Mouse (Mus musculus) midbrain, embryonic 14.5 days (tissue): ENCODE results near the gene Cd40lg. TPM values are rescaled to one million over a fixed set of nuclear protein-coding genes. Genes with fewer than 3 reads are reported as not detected.

Source experiments
- ATAC-seq: fragments of 200-750 bp; cut with Nextera tagmentation; 2 replicates; pipeline ENCODE4 v1.8.0; 2017; ENCODE audit warnings: moderate number of reproducible peaks, moderate library complexity; ENCODE audit not compliant: low FRiP score, low TSS enrichment
- DNase-seq: peaks from one replicate; pipeline ENCODE4 v3.0.0-alpha.2; 2015
- H3K27ac ChIP-seq: fragments of 300-500 bp; sonication (generic); replicated peaks from 2 replicates; pipeline ENCODE4 v1.5.1; 2014; ENCODE audit warnings: mild to moderate bottlenecking, low read depth, low read length, moderate library complexity
- H3K27me3 ChIP-seq: fragments of 300-500 bp; sonication (generic); 2 replicates; pipeline ENCODE4 v1.6.1; 2014; ENCODE audit warnings: low read length, control low read depth, mixed read lengths; ENCODE audit not compliant: control insufficient read depth, insufficient read depth
- H3K36me3 ChIP-seq: fragments of 300-500 bp; sonication (generic); 2 replicates; pipeline ENCODE4 v1.6.1; 2014; ENCODE audit warnings: low read length, control low read depth; ENCODE audit not compliant: control insufficient read depth, insufficient read depth
- H3K4me1 ChIP-seq: fragments of 300-500 bp; sonication (generic); 2 replicates; pipeline ENCODE4 v1.6.1; 2014; ENCODE audit warnings: mild to moderate bottlenecking, antibody characterized with exemption, low read length, control low read depth; ENCODE audit not compliant: control insufficient read depth, insufficient read depth
- H3K4me2 ChIP-seq: fragments of 300-500 bp; sonication (generic); 2 replicates; pipeline ENCODE4 v1.6.1; 2014; ENCODE audit warnings: mild to moderate bottlenecking, low read length, moderate library complexity
- H3K4me3 ChIP-seq: fragments of 300-500 bp; sonication (generic); replicated peaks from 2 replicates; pipeline ENCODE4 v1.5.1; 2014; ENCODE audit warnings: low read depth, low read length
- H3K9ac ChIP-seq: fragments of 300-500 bp; sonication (generic); replicated peaks from 2 replicates; pipeline ENCODE4 v1.6.1; 2014; ENCODE audit warnings: mild to moderate bottlenecking, low read length, moderate library complexity
- H3K9me3 ChIP-seq: fragments of 300-500 bp; sonication (generic); 2 replicates; pipeline ENCODE4 v1.6.1; 2016; ENCODE audit warnings: low read length, control low read depth, mixed read lengths; ENCODE audit not compliant: control insufficient read depth
- WGBS: fragments of 180-500 bp; shearing (Covaris S2); extraction: QIAGEN DNeasy Blood & Tissue Kit; methylation state at CpG from one replicate; pipeline ENCODE4 v1.1.7; 2014; 5-methylcytosine and 5-hydroxymethylcytosine counted together
- polyA plus RNA-seq: library from polyadenylated mRNA; unstranded; fragments of >200 nt; fragmentation: Nextera tagmentation; extraction: Ambion mirVana; gene quantifications from 2 replicates; pipeline ENCODE4 v1.2.1, GENCODE M21; 2014

Gene Cd40lg
- polyA plus RNA-seq, 1 experiment from 2014 or later, result not detected

DNA sequence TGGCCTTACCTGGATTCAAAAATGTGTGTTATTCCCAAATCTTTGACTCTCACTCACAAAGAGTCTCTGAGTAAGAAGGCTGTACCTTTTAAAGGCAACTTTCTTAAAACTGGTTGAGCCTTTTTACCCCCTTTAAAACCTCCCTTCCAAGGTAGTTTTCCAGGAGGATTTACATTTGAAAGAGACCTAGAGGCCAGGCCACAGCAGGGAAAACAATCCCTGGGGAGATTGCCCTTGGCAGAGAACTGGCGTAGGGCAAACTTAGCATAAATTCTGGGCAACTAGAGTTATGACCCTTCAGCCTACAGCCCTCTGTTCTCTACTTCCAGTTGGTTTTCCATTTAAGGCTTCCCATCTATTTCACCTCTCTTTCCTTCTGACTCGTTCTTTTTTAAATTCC lies 13.9 kb upstream of the Cd40lg start:
- DNase-seq (no peak), ATAC-seq (no peak)
- Histone ChIP-seq H3K9me3 (no peaks in the 10 kb centered on the region), H3K4me2 (no peak overlapping the region), H3K27me3 (no peaks in the 10 kb centered on the region), H3K27ac (no peak overlapping the region), H3K4me3 (no peak overlapping the region), H3K36me3 (no peaks in the 10 kb centered on the region), H3K4me1 (no peaks in the 10 kb centered on the region), H3K9ac (no peak overlapping the region)
- 37% methylated on average over 2 of the region's 2 CpGs for WGBS

DNA sequence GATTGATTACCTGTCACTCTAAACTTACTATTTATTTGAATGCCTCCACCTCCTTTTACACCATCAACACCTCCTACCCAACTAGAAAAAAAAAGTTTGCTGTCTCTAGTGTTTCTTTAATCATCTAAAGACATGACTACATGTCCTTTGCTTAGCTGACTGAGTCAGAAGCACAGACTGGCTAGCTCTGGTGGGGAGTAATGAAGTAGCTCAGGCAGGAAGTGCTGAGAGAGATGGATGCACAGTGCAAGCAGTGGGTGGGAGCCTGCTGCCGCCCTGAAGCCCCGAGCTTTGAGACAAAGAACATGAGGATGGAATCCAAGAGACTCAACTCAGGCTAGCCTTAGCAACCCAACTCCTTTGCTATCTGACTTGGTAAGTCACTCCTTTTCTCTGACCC lies 11.5 kb upstream of the Cd40lg start:
- H3K27ac ChIP-seq, result no peak overlapping the region
- H3K4me3 ChIP-seq, result no peak overlapping the region
- no peak overlapping the region for H3K4me2 ChIP-seq
- DNase-seq, result no peak
- H3K36me3 ChIP-seq, result no peaks in the 10 kb centered on the region
- H3K27me3 ChIP-seq, result no peaks in the 10 kb centered on the region
- no peak for ATAC-seq
- WGBS, result 69% methylated on average over 2 of the region's 2 CpGs
- no peaks in the 10 kb centered on the region for H3K4me1 ChIP-seq
- H3K9ac ChIP-seq, result no peak overlapping the region
- H3K9me3 ChIP-seq, result no peaks in the 10 kb centered on the region

DNA sequence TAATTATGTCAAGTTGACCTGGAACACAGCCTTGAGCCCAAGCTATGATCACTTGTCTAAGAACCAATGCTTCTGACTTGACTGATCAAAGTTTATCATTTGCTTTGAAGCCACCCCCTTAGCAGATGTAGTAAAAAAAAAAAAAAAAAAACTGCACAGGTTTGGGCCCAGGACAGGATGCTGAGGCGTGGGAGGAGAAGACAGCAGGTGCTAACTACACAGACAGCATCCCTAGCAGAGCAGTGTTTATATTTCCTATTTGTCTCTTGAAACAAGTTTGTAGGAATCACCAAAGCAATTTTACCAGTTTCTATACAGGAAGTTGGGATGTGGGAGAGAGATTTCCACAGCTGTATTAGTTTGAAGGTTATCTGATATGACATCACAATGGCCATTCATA lies 1.4 kb upstream of the Cd40lg start:
- Histone ChIP-seq H3K4me1 (no peaks in the 10 kb centered on the region), H3K27ac (no peak overlapping the region), H3K9ac (no peak overlapping the region), H3K9me3 (no peaks in the 10 kb centered on the region), H3K27me3 (no peaks in the 10 kb centered on the region), H3K36me3 (no peaks in the 10 kb centered on the region), H3K4me3 (no peak overlapping the region), H3K4me2 (no peak overlapping the region)
- DNase-seq, result no peak
- 86% methylated on average over 1 of the region's 1 CpGs for WGBS
- ATAC-seq, result no peak

DNA sequence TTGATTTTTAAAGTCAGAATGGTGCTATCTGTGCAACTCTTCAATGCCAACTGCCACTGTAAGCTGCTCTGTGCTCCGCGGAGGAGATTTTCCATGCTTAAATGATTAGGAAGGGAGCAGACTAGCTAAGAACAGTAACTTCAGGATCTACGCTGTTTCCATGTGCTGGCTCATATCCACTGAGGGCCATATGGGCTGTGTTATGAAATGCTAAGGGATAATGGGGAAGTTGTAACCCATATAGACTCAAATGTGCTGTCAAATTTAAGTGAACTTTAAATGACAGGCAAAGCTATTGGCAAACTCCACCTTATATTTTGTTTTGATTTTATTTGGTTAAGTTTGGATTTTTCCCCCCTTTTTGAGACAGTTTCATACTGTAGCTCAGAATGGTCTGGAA lies 919 bp downstream of the Cd40lg start:
- no peaks in the 10 kb centered on the region for H3K36me3 ChIP-seq
- H3K27ac ChIP-seq, result no peak overlapping the region
- ATAC-seq (no peak), DNase-seq (no peak)
- no peaks in the 10 kb centered on the region for H3K4me1 ChIP-seq
- H3K27me3 ChIP-seq, result no peaks in the 10 kb centered on the region
- 81% methylated on average over 3 of the region's 3 CpGs for WGBS
- no peak overlapping the region for H3K9ac ChIP-seq
- no peak overlapping the region for H3K4me3 ChIP-seq
- no peaks in the 10 kb centered on the region for H3K9me3 ChIP-seq
- no peak overlapping the region for H3K4me2 ChIP-seq

GRCm38 (mm10) chrX:57215495-57215894 lies 3.6 kb downstream of the Cd40lg start:
- ATAC-seq (no peak), DNase-seq (no peak)
- Histone ChIP-seq H3K4me3 (no peak overlapping the region), H3K9ac (no peak overlapping the region), H3K9me3 (no peaks in the 10 kb centered on the region), H3K27ac (no peak overlapping the region), H3K36me3 (no peaks in the 10 kb centered on the region), H3K27me3 (no peaks in the 10 kb centered on the region), H3K4me2 (no peak overlapping the region), H3K4me1 (no peaks in the 10 kb centered on the region)
- WGBS, result 94% methylated on average over 4 of the region's 4 CpGs

DNA sequence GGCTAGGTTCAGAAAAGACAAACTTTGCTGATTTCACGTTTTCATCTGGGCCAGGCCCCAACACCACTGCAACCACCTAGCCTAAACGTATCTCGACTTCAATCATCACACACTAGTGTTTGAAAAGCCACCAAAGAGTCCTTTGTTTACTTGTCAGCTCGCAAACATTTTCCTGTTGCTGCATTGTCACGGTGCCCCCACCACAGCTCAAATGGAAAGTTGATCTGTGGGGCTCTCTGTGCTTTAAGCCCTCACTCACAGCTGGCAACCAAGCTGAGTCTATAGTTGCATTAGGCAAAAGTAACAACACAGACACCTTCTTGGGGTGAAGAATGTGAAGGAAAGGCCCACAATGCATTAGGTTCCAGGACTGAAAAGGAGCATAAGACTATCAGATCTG lies 4.3 kb downstream of the Cd40lg start:
- Histone ChIP-seq H3K9me3 (no peaks in the 10 kb centered on the region), H3K4me3 (no peak overlapping the region), H3K36me3 (no peaks in the 10 kb centered on the region), H3K9ac (no peak overlapping the region), H3K27me3 (no peaks in the 10 kb centered on the region), H3K4me1 (no peaks in the 10 kb centered on the region), H3K27ac (no peak overlapping the region), H3K4me2 (no peak overlapping the region)
- WGBS, result 73% methylated on average over 5 of the region's 5 CpGs
- no peak for DNase-seq
- ATAC-seq, result no peak

DNA sequence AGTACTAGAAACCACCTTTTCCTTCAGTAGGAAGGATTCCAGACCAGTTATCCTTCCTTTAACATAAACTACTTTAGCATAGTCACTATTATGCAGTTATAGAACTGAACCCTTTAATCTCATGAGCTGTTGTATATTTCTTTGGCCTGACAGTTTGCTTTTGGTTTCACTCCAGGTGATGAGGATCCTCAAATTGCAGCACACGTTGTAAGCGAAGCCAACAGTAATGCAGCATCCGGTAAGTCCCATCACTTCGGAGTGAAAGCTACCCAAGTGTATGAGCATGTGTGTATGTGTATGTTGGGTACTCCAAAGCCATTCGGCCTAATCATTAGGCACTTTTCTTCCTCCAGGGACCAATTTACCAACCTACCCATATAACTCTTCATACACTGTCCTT lies 7.6 kb downstream of the Cd40lg start:
- H3K4me3 ChIP-seq, result no peak overlapping the region
- no peak overlapping the region for H3K9ac ChIP-seq
- H3K9me3 ChIP-seq, result no peaks in the 10 kb centered on the region
- no peak overlapping the region for H3K27ac ChIP-seq
- H3K36me3 ChIP-seq, result no peaks in the 10 kb centered on the region
- H3K27me3 ChIP-seq, result no peaks in the 10 kb centered on the region
- no peaks in the 10 kb centered on the region for H3K4me1 ChIP-seq
- DNase-seq, result no peak
- 91% methylated on average over 5 of the region's 5 CpGs for WGBS
- no peak overlapping the region for H3K4me2 ChIP-seq
- no peak for ATAC-seq

DNA sequence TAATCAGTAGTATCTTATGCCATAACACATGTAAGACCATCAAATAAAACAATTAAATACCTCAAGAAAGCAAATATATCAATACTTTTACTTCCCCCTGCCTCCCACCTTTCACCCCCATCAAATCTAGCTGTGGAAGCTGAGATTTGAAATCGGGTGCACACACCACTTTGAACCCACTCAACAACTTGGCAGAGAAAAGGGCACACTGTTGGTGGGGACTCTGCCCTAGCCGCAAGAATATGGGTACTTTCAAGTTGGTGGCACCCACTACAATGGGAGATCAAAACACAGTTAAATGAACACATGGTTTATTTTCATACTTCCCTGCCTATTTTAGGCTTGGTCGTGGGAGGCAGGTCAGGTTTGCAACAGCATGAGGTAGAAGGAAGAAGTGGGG lies 9.9 kb downstream of the Cd40lg start:
- ATAC-seq, result no peak
- 89% methylated on average over 3 of the region's 3 CpGs for WGBS
- no peaks in the 10 kb centered on the region for H3K27me3 ChIP-seq

DNA sequence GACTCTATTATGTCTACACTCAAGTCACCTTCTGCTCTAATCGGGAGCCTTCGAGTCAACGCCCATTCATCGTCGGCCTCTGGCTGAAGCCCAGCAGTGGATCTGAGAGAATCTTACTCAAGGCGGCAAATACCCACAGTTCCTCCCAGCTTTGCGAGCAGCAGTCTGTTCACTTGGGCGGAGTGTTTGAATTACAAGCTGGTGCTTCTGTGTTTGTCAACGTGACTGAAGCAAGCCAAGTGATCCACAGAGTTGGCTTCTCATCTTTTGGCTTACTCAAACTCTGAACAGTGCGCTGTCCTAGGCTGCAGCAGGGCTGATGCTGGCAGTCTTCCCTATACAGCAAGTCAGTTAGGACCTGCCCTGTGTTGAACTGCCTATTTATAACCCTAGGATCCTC lies 11.4 kb downstream of the Cd40lg start:
- no peaks in the 10 kb centered on the region for H3K27me3 ChIP-seq
- H3K9me3 ChIP-seq, result no peaks in the 10 kb centered on the region
- no peaks in the 10 kb centered on the region for H3K36me3 ChIP-seq
- no peak overlapping the region for H3K4me3 ChIP-seq
- H3K27ac ChIP-seq, result no peak overlapping the region
- no peak overlapping the region for H3K4me2 ChIP-seq
- no peaks in the 10 kb centered on the region for H3K4me1 ChIP-seq
- no peak overlapping the region for H3K9ac ChIP-seq
- 92% methylated on average over 10 of the region's 10 CpGs for WGBS
- ATAC-seq (no peak), DNase-seq (no peak)

More for the DNA sequence above, 9.9 kb downstream of the Cd40lg start:
- H3K4me3 ChIP-seq, result no peak overlapping the region
- no peak overlapping the region for H3K27ac ChIP-seq
- no peak overlapping the region for H3K9ac ChIP-seq
- no peak for DNase-seq
- H3K4me1 ChIP-seq, result no peaks in the 10 kb centered on the region
- no peak overlapping the region for H3K4me2 ChIP-seq
- H3K36me3 ChIP-seq, result no peaks in the 10 kb centered on the region
- H3K9me3 ChIP-seq, result no peaks in the 10 kb centered on the region
